Mouse (Mus musculus) left cerebral cortex, postnatal 25 days (tissue): ENCODE measurements around the gene Ndufa11. TPM values are rescaled to one million over a fixed set of nuclear protein-coding genes. Genes with fewer than 3 reads are reported as not detected.
A peak's percentile ranks its signal among the peaks of the same experiment; 100 is the strongest.

Source experiments
- DNase-seq, 2 experiments: peaks; one replicate each; pipeline ENCODE4 v3.0.0; 2022; ENCODE audit warnings: low spot score in 2 of 2, mixed read lengths in 1 of 2
- intact Hi-C: fragments of 180-260 bp; cut with DNase I; formaldehyde crosslinking; loops from one replicate; pipeline ENCODE4 v1.15.1; 2025
- total RNA-seq, 2 experiments: library from RNA; stranded (reverse); gene quantifications; 2 replicates each; pipeline ENCODE4 v1.2.3; 2021

Ndufa11 gene
- total RNA-seq, 2 experiments from 2014 or later = 227 to 237 TPM

DNA sequence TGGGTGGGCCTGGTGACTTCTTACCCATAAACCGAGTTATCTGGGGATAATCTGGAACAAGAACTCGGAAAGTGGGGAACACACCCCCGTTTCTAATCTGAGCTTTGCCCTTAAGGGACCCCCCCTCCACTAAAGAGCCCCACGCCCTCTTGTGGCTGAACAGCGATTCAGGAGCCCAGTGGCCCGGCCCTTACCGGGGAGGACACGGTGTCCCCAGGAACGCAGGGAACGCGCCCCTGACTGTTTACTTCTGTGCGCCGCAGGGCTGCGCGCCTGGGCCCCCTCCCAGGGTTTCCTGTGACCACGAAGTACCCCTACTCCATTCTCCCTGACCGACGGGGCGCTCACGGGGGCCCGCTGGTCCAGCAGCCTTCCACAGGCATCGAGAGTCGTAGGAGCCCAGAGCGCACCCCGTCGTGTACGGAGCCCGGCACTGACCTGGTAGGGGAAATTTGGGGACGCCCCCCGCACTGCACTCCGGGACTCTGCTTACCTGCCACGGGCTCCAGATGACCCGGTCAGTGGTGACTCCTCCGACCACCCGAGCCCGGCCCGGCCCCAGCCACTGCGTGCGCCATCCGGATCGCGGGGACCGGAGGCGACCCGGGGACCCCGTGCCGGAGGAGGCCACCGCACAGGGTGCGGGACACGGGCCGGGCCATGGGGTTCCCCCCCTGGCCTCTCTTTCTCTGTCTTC lies 39.3 kb downstream of the Ndufa11 start:
- no peak for DNase-seq
- intact Hi-C loops = no loop called here

DNA sequence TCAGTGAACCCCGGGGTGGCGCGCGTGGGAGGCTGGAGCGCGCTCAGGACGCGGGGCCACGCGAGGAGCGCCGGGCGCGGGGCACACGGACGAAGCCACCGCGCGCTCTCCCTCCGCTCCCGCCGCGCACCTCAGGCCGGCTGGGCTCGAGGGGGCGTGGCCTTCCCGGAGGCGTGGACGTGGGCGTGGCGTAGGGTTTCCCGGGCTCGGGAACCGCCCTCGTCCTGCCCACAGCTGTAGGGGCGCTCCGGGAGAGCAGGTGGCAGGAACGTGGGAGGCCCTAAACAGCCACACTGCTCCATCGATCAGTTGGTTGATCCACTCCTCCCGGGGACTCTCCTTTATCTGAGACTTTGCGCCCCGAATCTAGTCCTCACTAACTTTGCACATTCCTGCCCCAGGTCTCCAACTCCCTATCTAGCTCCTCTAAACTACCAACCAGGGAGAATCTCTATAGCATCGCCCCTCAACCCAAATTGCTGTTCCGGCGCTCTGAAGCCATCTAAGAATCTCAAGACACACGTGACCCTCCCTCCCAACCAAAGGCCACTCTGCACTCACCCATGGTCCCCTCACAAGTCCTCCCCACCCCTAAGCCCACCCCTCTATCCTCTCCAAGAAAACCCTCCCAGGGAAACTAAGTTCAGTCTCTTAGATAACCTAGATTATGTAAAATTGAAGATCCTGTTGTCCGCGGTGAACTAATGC lies 40.0 kb downstream of the Ndufa11 start, which contains the start of gene Nrtn:
Nrtn (minus strand) TSS at position 115 of the 708 bp plus-strand sequence.
- peak; percentile 50 to 70 for DNase-seq
- intact Hi-C loops = no loop called here

DNA sequence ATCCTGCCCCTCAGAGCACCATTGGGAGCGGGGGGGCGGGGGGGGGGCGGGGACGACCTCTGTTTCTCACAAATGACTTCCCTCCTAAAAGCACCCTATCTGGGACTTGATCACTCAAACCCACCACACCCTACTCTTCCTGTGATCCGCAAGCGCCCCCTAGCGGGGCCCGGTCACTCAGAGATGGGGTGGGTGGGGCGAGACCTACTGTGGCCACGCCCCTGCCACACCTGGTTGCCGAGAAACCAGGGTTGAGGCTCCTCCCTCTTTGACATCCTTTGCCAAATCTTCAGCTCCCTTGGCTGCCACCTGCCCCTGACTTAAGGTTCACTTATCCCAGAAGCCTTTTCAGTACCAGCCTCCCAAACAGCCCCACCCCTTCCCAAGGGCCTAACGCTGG lies 40.6 kb downstream of the Ndufa11 start:
- DNase-seq = peak in 1 of 2 experiments; percentile 61
- intact Hi-C loops = no loop called here

DNA sequence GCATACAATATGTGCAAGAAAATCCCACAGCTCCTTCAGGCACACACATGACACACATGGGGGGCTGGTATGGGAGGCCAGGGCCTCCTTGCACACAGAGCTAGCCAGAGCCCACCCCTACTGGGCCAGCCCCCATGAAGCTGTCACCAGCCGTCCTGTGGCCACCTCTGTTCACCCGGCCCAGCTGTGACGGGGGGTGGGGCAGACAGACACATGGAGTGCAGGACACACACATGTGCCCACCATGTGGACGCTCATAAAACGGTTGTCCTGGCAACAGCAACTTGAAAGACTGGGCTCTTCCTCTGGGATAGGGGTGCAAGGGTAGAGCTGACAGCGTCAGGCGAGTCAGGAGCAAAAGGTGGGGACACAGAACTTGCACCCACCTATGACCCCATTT lies 41.7 kb downstream of the Ndufa11 start:
- intact Hi-C loops = no loop called here
- no peak for DNase-seq

DNA sequence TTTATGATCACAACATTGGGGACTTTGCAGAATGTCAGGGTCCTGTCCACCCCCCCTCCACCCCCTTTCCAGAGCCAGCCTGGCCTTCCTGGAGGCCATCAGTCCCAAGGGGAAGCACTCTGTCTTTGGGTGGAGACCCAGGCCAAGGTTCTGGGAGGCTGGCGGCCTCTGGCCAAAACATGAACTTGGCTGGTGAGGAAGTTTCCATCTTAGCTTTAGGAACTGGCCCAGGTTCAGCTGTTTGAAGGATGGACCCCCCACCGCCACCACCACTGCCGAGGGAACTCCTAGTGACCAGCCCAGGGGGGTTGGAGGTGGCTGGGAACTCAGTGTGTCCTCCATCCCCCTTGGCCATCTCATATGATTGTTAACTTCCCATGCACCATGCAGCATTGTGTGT lies 43.5 kb downstream of the Ndufa11 start:
- intact Hi-C loops = loop anchor here (5.0 kb wide), 1 partner anchor 44 kb away; the partner anchor contains the start of genes Ndufa11 and Vmac
- no peak for DNase-seq

DNA sequence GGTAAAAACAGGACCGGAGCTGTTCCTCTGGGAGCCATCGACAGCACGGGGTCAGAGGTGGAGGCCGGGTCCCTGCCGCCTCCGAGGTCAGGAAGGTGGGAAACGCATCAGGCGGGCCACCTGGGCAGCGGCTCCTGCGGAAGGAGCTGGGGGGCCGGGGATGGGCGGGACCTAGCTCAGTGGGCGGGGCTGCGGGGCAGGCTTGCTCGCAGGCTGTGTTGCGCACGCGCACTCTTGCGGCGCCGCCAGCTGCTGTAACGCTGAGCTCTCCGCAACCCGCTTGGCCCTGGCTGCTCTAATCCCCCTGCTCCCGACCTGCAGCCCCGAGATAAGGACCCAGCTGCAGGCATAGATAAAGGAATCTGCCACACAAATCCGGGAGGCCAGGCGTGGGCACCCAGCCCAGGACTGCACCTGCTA lies 44.4 kb downstream of the Ndufa11 start:
- intact Hi-C loops = loop anchor here (2.0 to 5.0 kb wide), 2 partner anchors 45 to 87 kb away; partner anchors contain the start of genes Ndufa11 and Vmac
- peak; percentile 84 to 87 for DNase-seq

DNA sequence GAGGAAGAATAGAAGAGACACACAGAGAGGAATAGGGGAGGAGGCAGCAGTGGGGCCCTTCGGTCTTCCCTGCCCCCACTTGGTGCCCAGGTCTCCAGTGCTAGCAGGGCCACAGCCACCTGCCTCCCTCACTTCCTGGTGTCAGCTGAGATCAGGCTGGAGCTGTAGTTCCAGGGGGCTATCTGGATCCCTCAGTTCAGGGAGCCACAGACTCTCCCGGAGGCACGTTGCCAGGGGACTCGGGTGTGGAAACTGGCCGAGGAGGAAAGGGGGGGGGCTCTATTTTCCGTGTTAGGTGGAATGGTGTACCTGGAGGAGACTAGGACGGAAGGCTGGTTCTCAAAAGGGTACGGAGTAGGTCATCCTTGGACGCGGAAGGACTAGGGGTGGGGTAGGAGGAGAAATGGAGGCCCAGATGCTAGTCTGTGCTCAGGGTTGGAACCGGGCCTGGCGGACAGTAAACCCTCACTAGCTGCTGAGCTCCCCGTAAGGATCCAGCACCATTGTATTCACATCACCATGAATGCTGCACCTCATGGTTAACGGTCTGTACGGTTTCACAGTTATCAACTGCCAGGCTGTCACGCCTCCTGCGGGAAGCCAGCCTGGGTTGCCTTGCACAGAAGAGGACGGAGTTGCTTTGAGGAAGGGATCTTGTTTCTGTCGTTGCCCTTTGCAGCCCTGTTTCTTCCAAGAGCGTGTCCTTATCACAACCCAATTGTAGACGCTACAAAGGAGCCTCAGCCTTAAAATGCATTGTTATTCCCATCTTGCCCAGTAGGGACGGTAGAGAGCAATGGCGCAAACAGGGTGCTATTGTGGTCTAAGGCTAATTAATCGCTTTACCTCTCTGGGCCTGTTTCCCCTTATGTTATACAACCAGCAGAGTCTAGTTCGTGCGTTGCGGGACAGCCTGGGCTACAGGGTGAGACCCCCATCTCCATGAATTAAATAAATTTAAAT lies 45.5 kb downstream of the Ndufa11 start:
- peak; percentile 65 to 74 for DNase-seq
- intact Hi-C loops = loop anchor here (2.0 to 5.0 kb wide), 2 partner anchors 46 to 88 kb away; partner anchors contain the start of genes Ndufa11 and Vmac

DNA sequence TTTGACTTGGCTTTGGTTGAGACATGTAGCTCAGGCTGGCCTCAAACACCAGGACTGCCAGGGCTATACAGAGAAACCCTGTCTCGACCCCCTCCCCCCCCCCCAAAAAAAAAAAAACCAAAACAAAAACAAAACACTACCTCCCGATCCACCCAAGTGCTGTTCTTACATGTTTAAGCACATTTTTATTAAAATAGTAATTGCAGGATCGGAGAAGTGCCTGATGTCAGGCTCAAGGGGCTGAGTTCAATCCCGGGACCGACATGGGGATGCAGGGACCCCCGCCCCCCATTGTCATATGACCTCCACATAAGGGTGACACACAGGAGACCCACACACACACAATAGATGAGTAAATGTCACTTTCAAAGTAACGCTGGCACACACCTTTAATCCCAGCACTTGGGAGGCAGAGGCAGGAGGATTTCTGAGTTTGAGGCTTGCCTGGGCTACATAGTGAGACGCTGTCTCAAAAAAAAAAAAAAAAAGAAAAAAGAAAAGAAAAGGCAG lies 46.2 kb downstream of the Ndufa11 start:
- DNase-seq = no peak
- intact Hi-C loops = loop anchor here (2.0 to 5.0 kb wide), 3 partner anchors 46 to 89 kb away; partner anchors contain the start of genes Ndufa11, Rfx2 and Vmac

DNA sequence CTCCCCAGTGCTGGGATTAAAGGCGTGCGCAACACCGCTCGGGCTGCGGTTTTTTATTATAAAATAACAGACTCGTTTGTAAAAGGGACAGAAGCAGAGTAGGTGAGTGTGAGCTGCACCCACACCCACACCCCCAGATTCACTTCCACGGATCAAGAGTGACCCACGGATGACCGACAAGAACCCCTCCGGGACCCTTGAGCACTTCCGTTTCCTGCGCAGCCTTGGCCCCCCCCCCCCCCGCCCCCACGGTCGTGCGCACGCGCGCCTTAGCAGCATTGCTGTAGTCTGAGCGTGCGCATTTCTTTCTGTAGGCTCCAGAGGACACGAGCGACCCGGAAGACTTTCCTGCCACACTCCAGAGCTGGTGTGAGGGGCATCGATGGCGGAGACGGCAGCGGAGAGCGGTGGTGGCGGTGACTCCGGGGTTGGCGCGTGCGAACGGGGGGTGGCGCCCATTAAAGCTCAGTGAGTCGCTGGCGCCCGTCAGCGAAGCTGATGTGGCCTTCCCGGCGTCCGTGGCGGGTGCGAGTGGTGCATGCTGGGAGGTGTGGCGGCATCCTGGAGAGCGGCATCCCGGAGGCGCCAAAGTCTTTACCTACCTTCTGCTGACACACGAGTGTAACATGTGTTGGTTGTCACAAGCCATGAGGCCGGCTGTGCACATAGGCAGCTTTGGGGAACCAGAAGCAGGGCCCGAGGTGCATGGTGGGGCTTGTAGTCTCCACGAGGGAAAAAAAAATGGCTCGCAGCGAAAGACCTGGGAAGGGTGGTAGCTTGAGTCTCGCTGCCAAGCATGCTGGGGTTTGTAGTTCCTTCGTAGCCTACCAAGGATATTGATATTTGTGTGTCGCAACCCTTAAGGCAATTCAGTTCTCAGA lies 47.1 kb downstream of the Ndufa11 start, which contains the start of gene Dus3l:
Dus3l (plus strand) TSS at position 284 of the 881 bp plus-strand sequence.
- peak; percentile 92 for DNase-seq
- intact Hi-C loops = loop anchor here (2.0 to 5.0 kb wide), 2 partner anchors 47 to 66 kb away; partner anchors contain the start of genes Ndufa11, Rfx2 and Vmac

DNA sequence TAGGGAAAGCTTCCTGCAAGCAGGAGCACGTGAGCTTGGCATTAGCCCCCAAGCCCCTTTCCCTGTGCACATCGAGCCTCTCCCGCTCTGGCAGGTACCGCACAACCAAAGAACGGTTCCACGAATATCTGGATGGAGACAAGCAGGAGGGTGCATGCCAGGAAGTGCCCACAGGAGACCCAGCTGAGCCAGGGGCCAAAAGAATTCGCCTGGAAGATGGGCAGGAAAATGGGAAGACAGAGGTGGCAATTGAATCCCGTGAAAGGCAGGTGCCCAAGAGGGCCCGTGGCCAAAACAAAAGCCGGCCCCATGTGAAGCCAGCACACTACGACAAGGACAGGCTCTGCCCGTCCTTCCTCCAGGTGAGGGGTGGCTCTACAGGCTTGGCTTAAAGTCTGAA lies 47.9 kb downstream of the Ndufa11 start:
- DNase-seq = peak in 1 of 2 experiments; percentile 16
- intact Hi-C loops = loop anchor here (2.0 kb wide), 1 partner anchor 65 kb away; the partner anchor contains the start of gene Rfx2

DNA sequence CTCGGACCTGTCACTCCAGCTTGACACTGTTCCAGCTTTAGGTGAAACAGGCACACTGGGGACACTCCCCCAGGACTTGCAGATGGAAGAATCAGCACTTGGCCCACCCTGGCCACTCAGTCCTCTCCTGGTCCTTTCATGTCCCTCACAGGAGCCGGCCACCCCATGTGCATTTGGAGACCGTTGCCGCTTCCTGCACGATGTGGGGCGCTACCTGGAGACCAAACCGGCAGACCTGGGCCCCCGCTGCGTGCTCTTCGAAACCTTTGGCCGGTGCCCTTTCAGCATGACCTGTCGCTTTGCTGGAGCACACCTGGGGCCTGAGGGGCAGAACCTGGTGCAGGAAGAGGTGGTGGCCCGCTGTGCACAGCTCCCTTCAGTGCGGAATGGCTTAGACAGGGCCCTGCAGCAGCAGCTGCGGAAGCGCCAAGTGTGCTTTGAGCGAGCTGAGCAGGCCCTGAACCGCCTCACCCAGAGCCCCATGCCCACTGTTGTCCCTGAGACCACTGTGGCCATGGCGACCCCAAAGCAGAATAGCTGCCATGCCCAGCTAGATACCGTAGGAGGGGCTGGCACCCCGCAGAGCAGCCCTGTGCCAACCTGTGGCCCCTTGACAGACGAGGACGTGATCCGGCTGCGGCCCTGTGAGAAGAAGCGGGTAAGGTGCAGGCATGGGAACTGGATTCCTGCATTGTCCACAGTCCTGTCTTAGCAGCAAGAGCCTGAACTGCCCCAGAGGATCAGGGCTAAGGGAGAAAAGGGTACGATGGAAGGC lies 49.3 kb downstream of the Ndufa11 start:
- intact Hi-C loops = no loop called here

DNA sequence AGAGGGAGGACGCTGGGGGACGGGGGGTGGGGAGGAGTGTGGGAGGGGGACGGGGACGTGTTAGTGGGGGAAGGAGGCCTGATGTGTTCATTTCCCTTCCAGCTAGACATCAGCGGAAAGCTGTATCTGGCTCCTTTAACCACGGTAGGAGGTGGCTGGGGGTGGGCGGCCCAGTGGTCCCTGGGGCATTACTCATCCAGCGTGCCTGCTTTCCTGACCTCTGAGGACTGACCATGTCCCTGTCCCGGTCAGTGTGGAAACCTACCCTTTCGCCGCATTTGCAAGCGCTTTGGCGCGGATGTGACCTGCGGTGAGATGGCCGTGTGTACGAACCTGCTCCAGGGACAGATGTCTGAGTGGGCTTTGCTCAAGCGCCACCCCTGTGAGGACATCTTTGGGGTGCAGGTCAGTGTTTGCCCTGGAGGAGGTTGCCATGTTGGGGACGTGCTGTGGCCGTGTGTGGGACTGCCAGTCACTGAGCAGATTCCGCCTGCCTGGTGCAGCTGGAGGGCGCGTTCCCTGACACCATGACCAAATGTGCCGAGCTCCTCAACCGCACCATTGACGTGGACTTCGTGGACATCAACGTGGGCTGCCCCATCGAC lies 50.1 kb downstream of the Ndufa11 start:
- intact Hi-C loops = no loop called here
- no peak for DNase-seq

More for the DNA sequence above, 49.3 kb downstream of the Ndufa11 start:
- no peak for DNase-seq

DNA sequence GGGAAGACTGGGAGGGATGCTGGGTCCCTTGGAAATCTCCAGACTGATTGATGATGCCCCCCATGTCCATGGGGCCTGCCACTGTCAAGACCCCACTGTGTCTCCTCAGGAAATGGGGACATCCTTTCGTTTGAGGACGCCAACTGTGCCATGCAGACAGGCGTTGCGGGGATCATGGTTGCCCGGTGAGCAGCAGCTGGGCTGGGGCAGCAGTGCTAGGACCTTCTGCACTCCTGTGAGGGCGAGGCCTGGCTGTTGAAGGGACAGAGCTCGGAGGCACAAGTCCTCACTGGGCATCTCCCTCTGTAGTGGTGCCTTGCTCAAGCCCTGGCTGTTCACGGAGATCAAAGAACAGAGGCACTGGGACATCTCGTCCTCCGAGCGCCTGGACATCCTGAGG lies 51.4 kb downstream of the Ndufa11 start:
- intact Hi-C loops = no loop called here
- no peak for DNase-seq

DNA sequence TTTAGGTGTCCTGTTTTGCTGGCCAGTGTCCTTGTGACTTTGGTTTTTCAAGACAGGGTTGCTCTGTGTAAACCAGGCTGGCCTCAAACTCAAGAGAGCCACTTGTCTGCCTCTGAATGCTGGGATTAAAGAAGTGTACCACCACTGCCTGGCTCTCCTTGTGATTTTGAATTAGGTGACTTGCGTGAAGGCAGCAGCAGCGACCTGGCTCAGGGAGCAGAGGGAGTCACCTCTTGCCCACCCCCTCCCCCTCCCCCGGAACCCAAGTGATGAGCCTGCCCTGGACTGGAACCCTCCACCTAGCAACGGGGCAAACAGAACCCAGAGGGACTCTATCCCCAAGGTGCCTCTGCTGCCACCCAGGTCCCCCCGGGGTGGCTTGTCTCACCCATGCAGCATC lies 52.4 kb downstream of the Ndufa11 start, which contains the start of gene Prr22:
Prr22 (plus strand) TSS at position 301 of the 400 bp plus-strand sequence.
- intact Hi-C loops = no loop called here
- no peak for DNase-seq
